Mouse (Mus musculus) kidney, adult 9 months (tissue): ENCODE measurements at regions not wholly inside any gene's neighbourhood (a gene's known extent, or its start where the extent isn't known, plus 50 kb on each side); places are given as distances from the start of the nearest gene placed in this dataset.
"Not testable (repeated sequence)": the region's sequence is repeated elsewhere in the genome, so short reads cannot be mapped to it uniquely, and the experiment has no call there.

Experiments
- DNase-seq: peaks from one replicate; pipeline ENCODE4 v3.0.0; 2022

DNA sequence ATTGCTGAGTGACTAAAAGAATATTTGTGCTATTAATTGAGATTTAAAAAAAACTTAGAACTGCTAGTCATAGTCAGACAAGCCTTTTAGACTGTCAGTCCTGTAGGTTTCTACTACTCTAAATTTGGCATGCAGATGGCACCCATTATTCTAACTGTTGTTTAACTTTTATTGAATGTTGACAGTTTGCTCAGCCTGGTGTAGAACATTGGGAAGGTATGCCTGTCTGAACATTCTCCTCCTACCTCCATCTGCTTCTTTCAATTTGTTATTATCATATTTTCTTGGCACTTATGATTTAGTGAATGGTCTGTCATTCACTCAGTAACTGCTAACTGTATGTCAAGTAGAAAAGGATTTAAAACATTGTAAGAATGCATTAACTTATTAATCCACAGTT, 130.9 kb downstream of the Gmnc start:
- no peak for DNase-seq

DNA sequence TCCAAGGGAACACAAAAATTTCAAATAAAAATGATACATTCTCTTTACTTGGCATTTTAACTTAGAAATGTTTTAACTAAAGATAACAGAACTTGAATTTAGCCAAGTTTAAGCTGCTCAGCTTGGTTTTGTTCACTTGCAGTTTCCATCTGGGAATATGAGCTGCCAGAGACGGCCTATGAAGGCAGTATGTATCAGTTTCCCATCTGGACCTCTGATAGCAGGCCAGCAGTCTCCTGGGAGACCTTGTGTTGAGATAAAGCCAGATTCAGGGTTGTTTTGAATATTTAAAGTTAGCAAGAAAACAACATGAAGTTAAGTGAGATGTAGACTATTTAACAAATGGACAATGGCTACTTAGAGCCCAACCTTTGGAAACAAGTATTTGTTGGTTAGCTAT, 142.3 kb downstream of the Gmnc start:
- no peak for DNase-seq

DNA sequence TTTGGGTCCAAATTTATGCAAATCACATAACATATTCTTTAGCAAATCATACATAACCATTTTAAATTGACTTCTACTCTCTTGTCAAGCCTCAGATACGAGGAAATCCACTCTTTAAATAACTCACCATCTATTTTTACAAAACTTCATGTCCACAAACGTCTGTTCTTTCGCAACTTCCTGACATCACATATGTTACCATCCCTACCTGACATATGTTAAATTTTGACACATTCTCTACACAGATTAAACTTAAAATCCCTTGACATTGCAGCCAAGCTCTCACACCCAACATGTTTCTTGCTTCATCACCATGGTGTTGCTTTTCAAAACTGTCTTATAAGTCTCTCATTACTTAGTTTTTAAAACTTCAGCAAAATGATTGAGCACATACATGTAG, 164.4 kb downstream of the Gmnc start:
- DNase-seq, result no peak

DNA sequence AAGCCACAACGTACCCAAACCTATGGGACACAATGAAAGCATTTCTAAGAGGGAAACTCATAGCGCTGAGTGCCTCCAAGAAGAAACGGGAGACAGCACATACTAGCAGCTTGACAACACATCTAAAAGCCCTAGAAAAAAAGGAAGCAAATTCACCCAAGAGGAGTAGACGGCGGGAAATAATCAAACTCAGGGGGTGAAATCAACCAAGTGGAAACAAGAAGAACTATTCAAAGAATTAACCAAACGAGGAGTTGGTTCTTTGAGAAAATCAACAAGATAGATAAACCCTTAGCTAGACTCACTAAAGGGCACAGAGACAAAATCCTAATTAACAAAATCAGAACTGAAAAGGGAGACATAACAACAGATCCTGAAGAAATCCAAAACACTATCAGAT, 180.3 kb downstream of the Gmnc start:
- DNase-seq, result not testable (repeated sequence)

DNA sequence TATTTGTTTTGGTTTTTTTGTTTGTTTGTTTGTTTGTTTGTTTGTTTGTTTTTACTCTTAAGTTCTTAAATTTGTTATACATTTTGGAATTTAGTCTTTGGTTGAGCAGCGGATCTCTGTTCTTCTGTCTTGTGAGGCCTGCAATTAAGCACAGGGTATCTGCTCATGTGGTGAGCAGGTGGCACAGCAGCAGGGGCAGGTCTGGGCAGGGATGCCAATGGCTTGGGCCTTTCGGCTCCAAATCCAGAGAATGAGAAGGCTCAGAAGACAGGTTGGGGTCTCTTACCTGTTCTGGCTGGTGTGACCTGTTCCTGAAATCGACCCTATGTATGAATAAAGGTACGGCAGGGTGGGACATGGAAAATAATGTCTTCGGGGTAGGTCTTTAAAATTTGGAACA, 186.0 kb downstream of the Gmnc start:
- DNase-seq, result no peak

DNA sequence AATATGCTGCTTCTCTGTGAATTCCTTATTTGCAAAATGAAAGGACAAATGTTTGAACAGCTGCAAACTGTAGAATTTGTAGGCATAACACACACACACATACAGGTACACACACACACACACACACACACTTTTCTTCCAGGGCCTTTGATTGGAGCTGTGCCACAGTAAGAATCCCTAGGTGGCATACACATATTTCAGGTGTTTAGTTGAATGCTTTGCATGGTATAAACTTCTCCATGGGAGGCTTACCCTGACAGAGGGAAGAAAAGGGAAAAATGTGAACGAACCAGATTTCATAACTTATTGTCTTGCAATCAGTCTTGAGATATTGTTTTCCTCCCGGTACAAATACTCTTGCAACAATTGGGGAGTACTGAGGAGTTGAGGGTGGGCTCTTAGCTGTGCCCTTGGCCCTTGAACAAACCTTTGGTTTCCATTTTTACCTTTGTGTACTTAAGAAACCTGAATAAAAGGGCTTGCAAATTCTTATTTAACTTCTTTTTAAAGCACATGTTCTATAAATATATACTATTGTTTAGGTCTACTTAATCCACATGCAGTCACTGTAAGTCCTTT, 204.3 kb downstream of the Gmnc start:
- no peak for DNase-seq

DNA sequence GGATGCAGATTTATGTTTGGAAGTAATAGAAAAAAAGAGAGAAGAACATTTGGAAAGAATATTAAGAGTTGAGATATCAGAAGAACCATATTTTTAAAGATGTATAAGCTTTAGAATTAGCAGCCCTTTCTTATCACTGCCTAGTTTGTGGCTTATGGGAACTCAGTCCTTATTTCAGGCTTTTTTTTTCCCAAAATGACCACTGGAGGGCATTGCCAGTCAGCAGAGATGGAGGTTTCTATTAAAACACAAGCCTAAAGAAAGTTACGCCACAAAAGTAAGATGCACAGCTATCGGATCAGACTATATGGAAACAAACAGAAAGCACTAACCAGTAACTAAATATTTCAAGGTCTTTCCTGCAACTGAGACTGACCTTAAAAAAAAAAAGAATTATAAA, 200.8 kb downstream of the Il1rap start:
- peak; percentile 14 for DNase-seq
